Mouse (Mus musculus) intestine, embryonic 15.5 days (tissue): ENCODE data around the gene Ube2j1. TPM values are rescaled to one million over a fixed set of nuclear protein-coding genes. Genes with fewer than 3 reads are reported as not detected.

Source experiments
- ATAC-seq: fragments of 200-750 bp; cut with Nextera tagmentation; 2 replicates; pipeline ENCODE4 v1.8.0; 2017; ENCODE audit warnings: moderate TSS enrichment, moderate library complexity
- H3K27ac ChIP-seq: fragments of 300-500 bp; sonication (generic); 2 replicates; pipeline ENCODE4 v1.5.1; 2015; ENCODE audit warnings: mild to moderate bottlenecking, inconsistent platforms
- H3K27me3 ChIP-seq: fragments of 300-500 bp; sonication (generic); replicated peaks from 2 replicates; pipeline ENCODE4 v1.6.1; 2015; ENCODE audit warnings: inconsistent platforms
- H3K36me3 ChIP-seq: fragments of 300-500 bp; sonication (generic); 2 replicates; pipeline ENCODE4 v1.6.1; 2015; ENCODE audit warnings: inconsistent platforms
- H3K4me1 ChIP-seq: fragments of 300-500 bp; sonication (generic); replicated peaks from 2 replicates; pipeline ENCODE4 v1.6.1; 2015; ENCODE audit warnings: inconsistent platforms
- H3K4me2 ChIP-seq: fragments of 300-500 bp; sonication (generic); replicated peaks from 2 replicates; pipeline ENCODE4 v1.6.1; 2015; ENCODE audit warnings: mild to moderate bottlenecking, inconsistent platforms
- H3K4me3 ChIP-seq: fragments of 300-500 bp; sonication (generic); replicated peaks from 2 replicates; pipeline ENCODE4 v1.5.1; 2015; ENCODE audit warnings: inconsistent platforms
- H3K9ac ChIP-seq: fragments of 300-500 bp; sonication (generic); 2 replicates; pipeline ENCODE4 v1.6.1; 2015; ENCODE audit warnings: inconsistent platforms
- H3K9me3 ChIP-seq: fragments of 300-500 bp; sonication (generic); 2 replicates; pipeline ENCODE4 v1.6.1; 2016; ENCODE audit warnings: inconsistent platforms
- whole genome bisulfite sequencing: fragments of 180-500 bp; shearing (Covaris S2); methylation state at CpG from one replicate; pipeline ENCODE4 v1.1.7; 2015; 5-methylcytosine and 5-hydroxymethylcytosine counted together
- polyA plus RNA-seq: library from polyadenylated mRNA; unstranded; fragments of >200 nt; fragmentation: Nextera tagmentation; extraction: Ambion mirVana; gene quantifications from 2 replicates; pipeline ENCODE4 v1.2.1, GENCODE M21; 2015

Gene Ube2j1
- polyA plus RNA-seq, 1 experiment from 2014 or later = 46.4 TPM

DNA sequence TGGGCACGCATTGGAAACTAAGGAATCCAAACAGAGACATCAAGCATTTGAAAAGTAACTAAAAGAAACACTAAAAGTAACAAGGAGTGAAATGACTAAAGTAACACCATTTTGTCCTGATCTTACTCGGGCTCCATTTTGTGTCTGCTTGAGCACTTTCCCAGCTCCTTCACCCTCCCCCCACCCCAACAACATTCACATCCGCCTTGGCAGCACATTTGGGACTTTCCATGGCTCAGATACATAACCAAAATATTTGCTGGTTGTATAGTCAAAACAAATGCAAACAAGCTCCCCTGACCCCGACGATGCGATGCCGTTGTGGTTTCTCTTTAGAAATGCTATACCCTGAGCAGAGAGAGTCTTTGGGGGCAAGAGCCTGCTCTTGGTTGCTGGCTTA, 2.1 kb upstream of the Ube2j1 start:
- no peaks in the 10 kb centered on the region; the same call in 1 of the 2 replicates for H3K36me3 ChIP-seq
- no peak for ATAC-seq
- 88% methylated on average over 7 of the region's 7 CpGs for WGBS

DNA sequence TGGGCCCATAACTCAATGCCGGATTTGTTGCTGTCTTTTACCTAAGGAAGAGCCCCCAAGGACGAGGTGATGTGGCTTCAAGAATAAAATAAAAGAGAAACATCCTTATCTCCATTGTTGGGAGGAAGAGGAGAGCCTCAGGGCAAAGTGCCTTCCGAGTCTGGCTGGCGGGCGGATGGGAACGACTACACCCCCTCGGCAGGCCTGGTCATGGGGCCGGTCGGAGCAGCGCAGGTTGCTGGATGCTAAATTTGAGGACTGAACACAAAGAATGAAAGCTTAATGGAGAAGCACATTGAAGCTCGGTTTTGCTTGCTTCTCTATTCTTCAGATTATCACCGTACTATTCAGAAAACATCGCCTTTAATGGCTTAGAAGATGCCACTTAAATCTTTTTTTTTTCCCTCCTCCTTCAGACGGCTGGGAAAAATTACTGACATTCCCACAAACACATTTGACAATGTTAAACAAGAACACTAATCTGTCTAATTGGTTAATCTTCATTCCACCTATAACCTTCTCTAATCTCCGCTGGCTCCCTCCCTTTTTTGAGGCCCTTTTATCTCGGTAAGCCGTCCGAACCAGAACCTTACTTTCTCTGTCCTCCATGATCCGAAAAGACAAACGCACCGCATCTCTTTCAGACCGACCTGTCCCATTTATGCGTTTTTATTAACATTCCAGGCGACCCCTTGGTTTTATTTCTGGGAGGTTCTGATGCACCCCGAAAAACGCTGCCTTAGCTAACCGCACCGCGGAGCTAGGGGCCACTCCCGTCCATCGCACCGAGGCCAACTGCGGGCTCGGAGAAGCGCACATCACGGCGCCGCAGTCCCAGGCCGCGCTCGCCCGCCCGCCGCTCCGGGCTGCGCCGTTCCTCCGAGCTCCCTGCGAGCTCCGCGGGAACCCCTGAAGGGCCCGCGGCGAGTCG, 687 bp upstream of the Ube2j1 start:
- H3K27me3 ChIP-seq = no peaks in the 10 kb centered on the region
- ATAC-seq = peak; percentile 81
- H3K36me3 ChIP-seq = no peaks in the 10 kb centered on the region; the same call in 1 of the 2 replicates
- peaks cover 10% of the 10 kb centered on the region; the same call in 1 of the 2 replicates for H3K4me1 ChIP-seq
- 4% methylated on average over 55 of the region's 55 CpGs for WGBS
- no peaks in the 10 kb centered on the region for H3K9me3 ChIP-seq
- H3K27ac ChIP-seq = peak overlapping the region; percentile 94
- peak overlapping the region; percentile 75 for H3K4me3 ChIP-seq
- peak overlapping the region; percentile 67 for H3K4me2 ChIP-seq
- peak overlapping the region; percentile 92 for H3K9ac ChIP-seq

More for the DNA sequence above, 2.1 kb upstream of the Ube2j1 start:
- Histone ChIP-seq H3K4me2 (no peak overlapping the region), H3K4me3 (no peak overlapping the region), H3K9me3 (no peaks in the 10 kb centered on the region), H3K27me3 (no peaks in the 10 kb centered on the region), H3K4me1 (peaks cover 7% of the 10 kb centered on the region; the same call in 1 of the 2 replicates), H3K9ac (no peak overlapping the region), H3K27ac (no peak overlapping the region)

DNA sequence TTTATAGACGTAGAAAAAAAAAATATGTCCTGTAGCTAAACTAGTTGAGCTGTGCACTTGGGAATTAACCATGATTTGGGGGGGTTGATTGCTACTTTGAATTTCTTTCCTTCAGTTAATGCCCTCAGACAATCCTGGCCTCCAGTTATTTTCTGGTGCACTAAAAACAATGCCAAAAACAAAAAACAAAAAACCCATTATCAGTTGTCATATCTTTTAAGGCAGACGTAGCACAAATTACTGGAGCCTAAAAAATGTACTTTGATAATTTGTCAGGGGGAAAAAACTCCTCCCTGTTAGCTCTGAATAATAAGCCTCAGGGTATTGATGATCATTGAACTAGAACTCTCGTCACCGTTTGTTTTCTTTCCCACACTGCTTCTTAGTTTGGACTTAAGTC, 829 bp downstream of the Ube2j1 start:
- WGBS = 19% methylated on average over 4 of the region's 4 CpGs
- peak overlapping the region; percentile 75 for H3K4me3 ChIP-seq
- no peaks in the 10 kb centered on the region for H3K9me3 ChIP-seq
- ATAC-seq = no peak
- H3K27ac ChIP-seq = no peak overlapping the region
- H3K4me1 ChIP-seq = peaks cover 10% of the 10 kb centered on the region; the same call in 1 of the 2 replicates
- H3K4me2 ChIP-seq = peak overlapping the region; percentile 61
- no peaks in the 10 kb centered on the region for H3K27me3 ChIP-seq
- H3K9ac ChIP-seq = peak overlapping the region; percentile 92
- no peaks in the 10 kb centered on the region; the same call in 1 of the 2 replicates for H3K36me3 ChIP-seq

DNA sequence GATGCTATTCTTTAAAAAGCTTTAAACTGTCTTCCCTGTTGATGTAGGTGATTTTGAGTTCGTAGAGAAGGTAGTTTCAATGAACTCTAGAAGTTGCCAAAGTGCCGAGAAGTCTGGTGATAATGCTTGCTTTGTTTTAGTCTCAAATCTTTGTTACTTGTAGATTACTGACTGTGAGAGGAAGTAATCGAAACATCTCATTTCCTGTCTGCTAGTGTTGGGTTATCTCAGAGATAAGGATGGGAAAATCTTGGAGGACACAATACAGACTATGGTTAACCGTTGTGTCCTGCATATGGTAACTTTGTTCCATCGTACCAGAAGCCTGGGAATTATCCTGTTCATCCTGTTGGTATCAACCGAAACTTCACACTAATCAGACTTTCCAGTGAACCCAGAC, 2.3 kb downstream of the Ube2j1 start:
- no peak overlapping the region for H3K9ac ChIP-seq
- WGBS = 57% methylated on average over 6 of the region's 6 CpGs
- no peaks in the 10 kb centered on the region for H3K36me3 ChIP-seq
- H3K27ac ChIP-seq = no peak overlapping the region
- H3K9me3 ChIP-seq = no peaks in the 10 kb centered on the region
- no peaks in the 10 kb centered on the region for H3K27me3 ChIP-seq
- ATAC-seq = no peak
- no peak overlapping the region for H3K4me2 ChIP-seq
- H3K4me3 ChIP-seq = no peak overlapping the region
- H3K4me1 ChIP-seq = peaks cover 10% of the 10 kb centered on the region; the same call in 1 of the 2 replicates

DNA sequence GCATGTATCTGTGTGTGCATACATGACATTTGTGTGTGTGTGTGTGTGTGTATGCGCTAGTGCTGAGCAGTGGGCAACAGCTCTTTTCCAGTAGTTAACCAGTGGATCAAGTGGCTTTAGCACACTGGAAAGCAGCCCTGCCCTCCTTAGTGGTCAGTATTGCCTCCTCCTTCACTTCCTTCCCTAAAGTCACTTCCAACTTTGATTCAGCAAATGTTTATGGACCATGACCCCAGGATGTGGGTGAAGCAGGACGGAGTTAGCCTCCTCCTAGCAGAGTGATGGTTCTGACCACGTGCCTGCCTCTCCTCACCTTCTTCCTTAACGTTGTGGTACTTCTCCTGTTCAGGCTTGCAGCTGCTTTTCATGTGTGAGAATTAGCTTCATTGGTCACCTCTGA, 8.6 kb downstream of the Ube2j1 start:
- H3K4me2 ChIP-seq = no peak overlapping the region
- no peak overlapping the region for H3K4me3 ChIP-seq
- H3K9ac ChIP-seq = no peak overlapping the region
- H3K4me1 ChIP-seq = no peaks in the 10 kb centered on the region
- 88% methylated on average over 4 of the region's 4 CpGs for WGBS
- no peak for ATAC-seq
- no peak overlapping the region for H3K27ac ChIP-seq
- no peaks in the 10 kb centered on the region for H3K27me3 ChIP-seq
- H3K36me3 ChIP-seq = peaks cover 13% of the 10 kb centered on the region
- no peaks in the 10 kb centered on the region for H3K9me3 ChIP-seq

DNA sequence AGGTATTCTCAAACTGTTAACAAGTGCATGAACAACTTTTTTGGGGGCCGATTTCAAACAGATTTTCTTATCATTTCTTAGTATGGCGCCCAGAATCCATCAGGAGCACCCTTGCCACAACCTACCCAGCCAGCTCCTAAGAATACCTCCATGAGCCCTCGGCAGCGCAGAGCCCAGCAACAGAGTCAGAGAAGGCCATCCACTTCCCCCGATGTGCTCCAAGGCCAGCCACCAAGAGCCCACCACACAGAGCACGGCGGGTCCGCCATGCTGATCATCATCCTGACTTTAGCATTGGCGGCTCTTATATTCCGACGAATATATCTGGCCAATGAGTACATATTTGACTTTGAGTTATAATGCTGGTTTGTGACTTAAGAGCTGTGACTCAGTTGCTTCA, 18.4 kb downstream of the Ube2j1 start:
- H3K27ac ChIP-seq = no peak overlapping the region
- H3K36me3 ChIP-seq = peaks cover 29% of the 10 kb centered on the region
- 92% methylated on average over 11 of the region's 11 CpGs for whole genome bisulfite sequencing
- H3K4me2 ChIP-seq = no peak overlapping the region
- no peaks in the 10 kb centered on the region for H3K27me3 ChIP-seq
- ATAC-seq = no peak
- no peaks in the 10 kb centered on the region for H3K9me3 ChIP-seq
- H3K9ac ChIP-seq = no peak overlapping the region
- H3K4me1 ChIP-seq = no peaks in the 10 kb centered on the region
- no peak overlapping the region for H3K4me3 ChIP-seq

DNA sequence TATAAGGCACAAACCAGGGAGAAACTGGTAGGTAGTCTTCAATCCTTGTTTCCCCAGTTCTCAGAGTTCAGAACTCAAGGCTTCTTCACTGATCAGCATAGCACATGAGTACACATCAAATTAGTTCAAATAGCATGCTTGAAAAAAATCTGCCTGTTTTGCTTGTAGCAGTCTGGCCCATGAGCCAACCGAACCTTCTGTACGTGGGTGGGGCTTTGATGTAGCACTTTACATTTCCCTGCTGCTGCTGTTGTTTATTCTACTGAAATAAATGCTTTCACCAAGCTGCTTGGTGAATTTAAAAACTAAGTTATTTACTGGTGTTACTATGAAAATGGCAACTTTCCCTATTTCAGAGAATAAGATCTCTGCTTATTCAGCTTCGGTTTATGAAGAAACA, 20.8 kb downstream of the Ube2j1 start:
- no peak for ATAC-seq
- H3K4me1 ChIP-seq = no peaks in the 10 kb centered on the region
- peaks cover 16% of the 10 kb centered on the region; the same call in 1 of the 2 replicates for H3K36me3 ChIP-seq
- H3K27me3 ChIP-seq = no peaks in the 10 kb centered on the region
- H3K9me3 ChIP-seq = no peaks in the 10 kb centered on the region
- H3K27ac ChIP-seq = no peak overlapping the region
- H3K4me3 ChIP-seq = no peak overlapping the region
- 86% methylated on average over 3 of the region's 3 CpGs for WGBS
- no peak overlapping the region for H3K4me2 ChIP-seq
- H3K9ac ChIP-seq = no peak overlapping the region

DNA sequence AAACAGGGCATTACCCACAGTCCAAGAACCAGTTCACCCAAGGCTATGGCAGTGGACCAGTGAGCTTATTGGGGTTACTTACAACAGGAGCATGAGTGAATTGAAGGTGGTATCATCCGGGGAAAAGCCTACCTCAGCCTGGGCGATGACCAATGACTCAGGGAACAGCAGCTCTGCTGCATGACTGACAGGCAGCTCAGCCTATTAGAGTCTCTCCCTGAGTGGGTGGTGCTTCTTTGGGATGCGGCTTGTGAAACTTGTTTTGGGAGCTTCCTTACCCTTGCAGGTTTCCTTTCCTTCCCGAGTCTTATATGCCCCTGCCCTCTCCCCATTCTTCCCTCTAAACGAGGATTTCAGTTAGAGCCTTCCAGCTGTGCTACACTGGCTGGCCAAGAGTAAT, 21.4 kb downstream of the Ube2j1 start:
- H3K9me3 ChIP-seq = no peaks in the 10 kb centered on the region
- no peak overlapping the region for H3K27ac ChIP-seq
- H3K36me3 ChIP-seq = peaks cover 16% of the 10 kb centered on the region; the same call in 1 of the 2 replicates
- 90% methylated on average over 5 of the region's 5 CpGs for WGBS
- H3K4me1 ChIP-seq = no peaks in the 10 kb centered on the region
- H3K4me2 ChIP-seq = no peak overlapping the region
- no peaks in the 10 kb centered on the region for H3K27me3 ChIP-seq
- ATAC-seq = no peak
- H3K4me3 ChIP-seq = no peak overlapping the region
- H3K9ac ChIP-seq = no peak overlapping the region

DNA sequence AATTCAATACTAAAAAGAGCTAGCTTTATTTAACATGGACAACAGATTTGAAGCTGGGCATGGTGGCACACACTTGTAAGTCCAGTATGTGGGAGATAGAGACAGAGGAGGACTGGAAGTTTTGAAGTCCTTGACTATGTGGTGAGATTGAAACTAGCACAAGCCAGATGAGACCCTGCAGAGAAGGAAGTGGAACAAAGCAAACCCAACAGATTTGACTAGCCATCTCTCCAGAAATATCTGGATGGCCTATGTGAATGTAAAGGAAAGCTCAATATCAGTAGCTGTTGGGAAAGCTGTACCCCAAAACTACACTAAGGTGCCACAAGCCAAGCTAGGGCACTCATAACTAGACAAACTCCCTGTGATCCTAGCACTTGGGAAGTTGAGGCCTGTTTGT, 23.2 kb downstream of the Ube2j1 start:
- Histone ChIP-seq H3K27me3 (no peaks in the 10 kb centered on the region), H3K4me2 (no peak overlapping the region), H3K9ac (no peak overlapping the region), H3K36me3 (peaks cover 9% of the 10 kb centered on the region; the same call in 1 of the 2 replicates), H3K27ac (no peak overlapping the region), H3K9me3 (no peaks in the 10 kb centered on the region), H3K4me1 (no peaks in the 10 kb centered on the region), H3K4me3 (no peak overlapping the region)
- ATAC-seq = no peak

DNA sequence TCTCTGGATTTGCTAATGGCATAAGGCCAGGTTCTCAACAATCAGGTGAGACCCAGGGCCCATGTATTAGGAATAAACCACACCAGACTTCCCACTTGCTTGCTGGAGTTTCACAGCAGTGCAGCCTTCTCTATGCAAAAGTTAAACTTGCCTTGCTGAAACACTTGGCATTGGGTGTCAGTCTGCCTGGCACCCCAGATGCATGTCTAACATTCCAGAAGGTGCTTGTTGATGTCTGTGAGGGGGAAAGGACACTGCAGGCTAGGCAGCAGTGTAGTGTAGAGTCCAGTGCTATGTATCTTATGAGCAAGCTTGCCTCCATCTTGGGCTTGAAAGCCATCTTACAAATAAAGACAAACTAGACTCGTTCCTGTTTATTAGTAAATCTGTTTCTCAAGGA, 25.1 kb downstream of the Ube2j1 start:
- WGBS = 82% methylated on average over 1 of the region's 1 CpGs
- no peak overlapping the region for H3K4me3 ChIP-seq
- H3K9me3 ChIP-seq = no peaks in the 10 kb centered on the region
- no peak overlapping the region for H3K27ac ChIP-seq
- no peaks in the 10 kb centered on the region for H3K36me3 ChIP-seq
- no peak for ATAC-seq
- H3K4me1 ChIP-seq = no peaks in the 10 kb centered on the region
- no peak overlapping the region for H3K4me2 ChIP-seq
- no peak overlapping the region for H3K9ac ChIP-seq
- H3K27me3 ChIP-seq = no peaks in the 10 kb centered on the region

DNA sequence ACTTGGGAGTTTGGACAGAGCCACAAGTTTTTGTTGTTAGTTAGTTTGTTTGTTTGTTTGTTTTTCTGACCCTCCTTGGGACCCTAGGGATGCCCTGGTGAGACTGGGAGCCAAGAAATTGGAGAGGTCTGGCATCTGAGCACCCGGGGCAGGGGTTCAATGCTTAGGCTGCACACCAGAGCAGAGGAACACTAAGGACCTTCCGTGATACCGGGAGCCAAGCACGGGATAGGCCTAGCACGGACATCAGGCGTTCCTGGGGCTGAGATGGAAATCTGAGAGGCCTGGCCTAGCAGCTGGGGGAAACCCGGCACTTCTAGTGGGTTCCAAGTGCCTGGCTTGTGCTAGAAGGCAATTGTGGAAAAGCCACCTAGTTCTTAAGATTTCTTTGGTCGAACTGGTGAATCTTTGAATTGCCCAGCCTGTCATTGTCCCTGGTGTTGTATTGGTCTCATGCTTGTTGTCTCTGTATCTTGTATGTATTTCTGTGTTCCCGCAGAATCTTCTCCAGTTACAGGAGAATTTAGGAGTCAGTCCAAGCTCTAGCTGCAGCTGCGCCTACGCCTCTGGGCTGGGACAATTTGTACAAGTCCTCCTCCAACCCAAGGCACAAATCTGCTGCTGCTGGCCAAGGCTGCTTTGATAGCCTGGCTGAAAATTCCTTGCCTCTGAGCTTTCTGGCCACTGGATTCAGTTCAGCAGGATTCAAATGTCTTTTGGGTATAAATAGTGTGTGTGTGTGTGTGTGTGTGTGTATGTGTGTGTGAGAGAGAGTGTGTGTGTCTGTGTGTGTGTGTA, 26.9 kb downstream of the Ube2j1 start:
- no peak for ATAC-seq
- H3K4me2 ChIP-seq = no peak overlapping the region
- H3K27ac ChIP-seq = no peak overlapping the region
- H3K4me1 ChIP-seq = no peaks in the 10 kb centered on the region
- H3K36me3 ChIP-seq = no peaks in the 10 kb centered on the region
- H3K9me3 ChIP-seq = no peaks in the 10 kb centered on the region
- H3K27me3 ChIP-seq = no peaks in the 10 kb centered on the region
- H3K9ac ChIP-seq = no peak overlapping the region
- 68% methylated on average over 11 of the region's 11 CpGs for WGBS
- no peak overlapping the region for H3K4me3 ChIP-seq

DNA sequence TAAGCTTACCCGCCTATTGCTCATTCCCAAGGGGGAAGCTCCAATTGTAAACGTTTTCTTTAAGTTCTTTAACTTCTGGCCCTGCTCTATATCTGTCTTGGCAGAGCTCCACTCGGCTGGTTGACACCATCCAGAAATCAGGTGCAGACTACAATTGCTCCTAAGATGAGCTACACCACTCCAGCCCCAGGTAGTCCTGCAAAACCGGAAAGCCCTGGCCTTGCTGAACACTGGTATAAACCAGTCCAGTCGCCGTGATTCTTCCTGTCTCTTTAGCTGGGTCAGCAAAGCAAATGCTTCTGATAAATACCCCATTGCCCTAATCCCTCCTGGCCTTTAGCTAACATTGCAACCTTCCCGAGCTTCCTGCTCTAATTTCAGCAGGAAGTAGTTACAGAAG, 29.9 kb downstream of the Ube2j1 start:
- ATAC-seq = 0 out of 2 replicates have a peak, but pooled peaks have one; percentile 36
- no peak overlapping the region for H3K4me3 ChIP-seq
- no peaks in the 10 kb centered on the region for H3K36me3 ChIP-seq
- no peak overlapping the region for H3K9ac ChIP-seq
- H3K4me2 ChIP-seq = no peak overlapping the region
- H3K27me3 ChIP-seq = no peaks in the 10 kb centered on the region
- no peaks in the 10 kb centered on the region for H3K4me1 ChIP-seq
- H3K27ac ChIP-seq = no peak overlapping the region
- 16% methylated on average over 7 of the region's 7 CpGs for WGBS
- H3K9me3 ChIP-seq = no peaks in the 10 kb centered on the region
